Mouse (Mus musculus) ZHBTc4 (cell line): Measurements from ENCODE around the gene Kcnh2.
A peak's percentile ranks its signal among the peaks of the same experiment; 100 is the strongest.
"Not testable (repeated sequence)": the region's sequence is repeated elsewhere in the genome, so short reads cannot be mapped to it uniquely, and the experiment has no call there.

Experiments used
- DNase-seq: peaks from one replicate; pipeline ENCODE4 v3.0.0-alpha.2; 2011; ENCODE audit warnings: low read depth, low spot score

The Kcnh2 gene

GRCm38 (mm10) chr5:24351278-24351677 lies at the start of gene Kcnh2:
Kcnh2 (minus strand) TSS chr5:24351604.
- DNase-seq = no peak

GRCm38 (mm10) chr5:24400362-24400761 lies 49.0 kb upstream of the Kcnh2 start:
- DNase-seq = no peak

GRCm38 (mm10) chr5:24399686-24400085 lies 48.3 kb upstream of the Kcnh2 start:
- no peak for DNase-seq

GRCm38 (mm10) chr5:24396254-24396653 lies 44.9 kb upstream of the Kcnh2 start:
- DNase-seq = not testable (repeated sequence)

- DNase-seq = peak; percentile 98
These were observed 42.9 kb upstream of the Kcnh2 start for GRCm38 (mm10) chr5:24394165-24394894.

GRCm38 (mm10) chr5:24393392-24393997 lies 42.1 kb upstream of the Kcnh2 start, which contains the start of gene Abcb8:
Abcb8 (plus strand) TSS chr5:24393663.
- peak; percentile 87 for DNase-seq

GRCm38 (mm10) chr5:24392724-24393123 lies 41.3 kb upstream of the Kcnh2 start:
- no peak for DNase-seq

- no peak for DNase-seq
These were observed 40.5 kb upstream of the Kcnh2 start, which contains the start of gene Atg9b for GRCm38 (mm10) chr5:24391864-24392263. Atg9b (minus strand) TSS chr5:24392143.

GRCm38 (mm10) chr5:24389658-24390020 lies 38.2 kb upstream of the Kcnh2 start:
- no peak for DNase-seq

- peak; percentile 81 for DNase-seq
These were observed 37.7 kb upstream of the Kcnh2 start for GRCm38 (mm10) chr5:24389011-24389657.

- DNase-seq = peak; percentile 34
These were observed 37.0 kb upstream of the Kcnh2 start for GRCm38 (mm10) chr5:24388246-24388915.

- peak; percentile 76 for DNase-seq
These were observed 36.1 kb upstream of the Kcnh2 start for GRCm38 (mm10) chr5:24387264-24388241.

- no peak for DNase-seq
These were observed 34.6 kb upstream of the Kcnh2 start for GRCm38 (mm10) chr5:24385887-24386550.

GRCm38 (mm10) chr5:24385374-24385773 lies 34.0 kb upstream of the Kcnh2 start:
- DNase-seq = no peak

- DNase-seq = no peak
These were observed 33.0 kb upstream of the Kcnh2 start for GRCm38 (mm10) chr5:24384407-24384806.

GRCm38 (mm10) chr5:24383026-24383859 lies 31.8 kb upstream of the Kcnh2 start:
- peak; percentile 99 for DNase-seq

GRCm38 (mm10) chr5:24381988-24382387 lies 30.6 kb upstream of the Kcnh2 start:
- DNase-seq = no peak

- DNase-seq = no peak
These were observed 30.1 kb upstream of the Kcnh2 start for GRCm38 (mm10) chr5:24381486-24381885.

GRCm38 (mm10) chr5:24380499-24380898 lies 29.1 kb upstream of the Kcnh2 start:
- DNase-seq = no peak
